Mouse (Mus musculus) 3134 (cell line): ENCODE measurements around the gene Csrnp2.

ENCODE experiments used
- DNase-seq: peaks from one replicate; pipeline ENCODE4 v3.0.0-alpha.2; 2011; ENCODE audit warnings: low spot score; ENCODE audit not compliant: insufficient read length; ENCODE audit errors: extremely low read depth

Gene Csrnp2

DNA sequence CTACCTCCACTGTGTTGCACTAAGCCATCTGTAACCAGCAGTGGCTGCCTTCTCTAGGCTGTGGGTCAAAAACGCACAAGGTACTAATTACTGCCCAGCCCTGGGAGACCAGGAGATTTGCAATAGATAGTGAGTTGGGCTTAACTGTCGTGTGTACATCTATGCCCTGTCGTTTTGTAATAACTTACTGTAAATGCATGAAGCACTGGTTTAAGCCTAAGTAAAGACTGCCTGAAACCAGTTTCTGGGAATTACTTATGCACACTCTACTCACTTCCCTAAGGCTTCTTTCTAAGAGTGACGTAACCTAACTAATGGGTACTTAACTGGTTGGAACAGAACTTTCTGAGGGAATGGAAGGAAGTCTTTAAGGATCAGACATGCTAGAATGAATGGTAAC is 16.4 kb downstream of the Csrnp2 start:
- no peak for DNase-seq

DNA sequence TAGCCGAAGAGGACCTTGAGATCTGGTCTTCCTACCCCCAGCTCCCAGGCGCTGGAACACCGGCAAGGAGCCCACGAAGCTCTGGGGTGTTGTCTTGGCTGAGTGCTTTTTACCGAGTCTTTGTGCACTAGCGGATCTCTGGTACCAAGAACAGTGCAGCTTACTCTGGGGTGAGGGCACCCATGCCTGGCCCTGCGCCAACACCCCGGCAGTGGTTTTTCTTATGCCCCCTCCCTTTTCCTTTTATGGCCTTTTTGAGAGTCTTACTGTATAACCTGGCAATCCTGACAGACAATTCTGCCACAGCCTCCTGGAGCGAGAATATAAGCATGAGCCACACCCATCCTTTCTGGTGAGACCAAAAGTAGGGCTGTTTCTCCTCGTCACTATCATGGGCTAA is 16.9 kb downstream of the Csrnp2 start:
- no peak for DNase-seq

DNA sequence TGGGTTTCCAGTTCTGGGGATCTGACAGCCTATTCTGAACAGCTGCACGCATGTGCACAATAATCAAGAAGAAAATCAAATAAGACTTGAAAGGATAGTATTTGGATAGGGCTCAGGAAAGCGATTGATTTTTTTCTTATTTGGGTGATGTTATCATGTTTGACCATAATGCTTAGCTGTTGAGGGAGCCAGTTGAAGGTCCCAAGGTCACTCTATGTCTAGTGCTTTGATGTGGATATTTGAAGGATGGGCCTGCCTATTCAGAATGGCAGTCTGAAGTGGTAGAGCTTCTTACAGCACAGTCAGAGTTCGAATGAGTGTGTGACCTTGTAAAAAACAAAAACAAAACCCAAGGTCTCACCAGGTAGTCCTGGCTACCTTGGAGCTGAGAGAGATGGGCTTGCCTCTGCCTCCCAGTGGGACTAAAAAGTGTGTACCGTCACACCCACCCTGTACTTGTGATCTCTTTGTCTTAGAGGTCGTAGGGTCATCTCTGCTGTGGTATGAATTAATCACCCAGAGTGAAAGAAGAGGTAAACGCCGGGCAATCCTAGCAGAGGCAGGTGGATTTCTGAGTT is 21.3 kb downstream of the Csrnp2 start:
- no peak for DNase-seq

DNA sequence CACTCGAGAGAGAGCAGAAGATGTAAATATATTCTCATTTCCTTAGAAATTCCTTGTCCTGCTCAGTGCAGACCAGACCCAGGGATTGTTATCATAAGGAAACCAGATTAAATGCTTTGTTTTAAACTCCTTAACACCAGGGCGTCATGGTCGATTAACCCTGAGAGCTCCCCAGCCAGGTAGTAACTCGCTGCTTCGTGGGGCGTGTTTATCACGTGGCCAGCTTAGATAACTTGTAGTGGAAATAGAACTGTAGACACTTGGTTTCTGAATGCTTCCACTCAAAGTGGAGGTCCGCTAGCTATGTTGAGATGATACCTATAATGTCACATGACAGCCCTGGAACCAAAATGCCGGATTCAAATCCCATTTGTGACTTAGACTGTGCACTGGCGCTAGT is 25.3 kb downstream of the Csrnp2 start:
- DNase-seq = no peak

DNA sequence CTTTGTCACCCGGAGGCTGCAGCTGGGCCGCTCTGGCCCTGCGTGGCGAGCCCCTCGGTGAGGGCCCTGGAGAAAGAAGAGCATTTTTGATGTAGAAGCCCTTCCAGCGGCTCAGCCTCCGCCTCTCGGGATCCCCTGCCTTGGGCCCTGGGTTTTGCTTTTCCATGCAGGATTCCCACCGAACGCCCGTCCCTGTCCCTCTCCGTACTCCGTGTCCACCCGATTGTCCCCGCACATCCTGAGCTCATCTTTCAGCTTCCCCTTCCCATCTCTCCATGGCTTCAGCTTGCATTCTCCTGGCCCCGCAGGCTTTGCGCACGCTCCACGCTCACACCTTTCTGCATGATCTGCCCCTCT is 26.1 kb downstream of the Csrnp2 start:
- DNase-seq = no peak

DNA sequence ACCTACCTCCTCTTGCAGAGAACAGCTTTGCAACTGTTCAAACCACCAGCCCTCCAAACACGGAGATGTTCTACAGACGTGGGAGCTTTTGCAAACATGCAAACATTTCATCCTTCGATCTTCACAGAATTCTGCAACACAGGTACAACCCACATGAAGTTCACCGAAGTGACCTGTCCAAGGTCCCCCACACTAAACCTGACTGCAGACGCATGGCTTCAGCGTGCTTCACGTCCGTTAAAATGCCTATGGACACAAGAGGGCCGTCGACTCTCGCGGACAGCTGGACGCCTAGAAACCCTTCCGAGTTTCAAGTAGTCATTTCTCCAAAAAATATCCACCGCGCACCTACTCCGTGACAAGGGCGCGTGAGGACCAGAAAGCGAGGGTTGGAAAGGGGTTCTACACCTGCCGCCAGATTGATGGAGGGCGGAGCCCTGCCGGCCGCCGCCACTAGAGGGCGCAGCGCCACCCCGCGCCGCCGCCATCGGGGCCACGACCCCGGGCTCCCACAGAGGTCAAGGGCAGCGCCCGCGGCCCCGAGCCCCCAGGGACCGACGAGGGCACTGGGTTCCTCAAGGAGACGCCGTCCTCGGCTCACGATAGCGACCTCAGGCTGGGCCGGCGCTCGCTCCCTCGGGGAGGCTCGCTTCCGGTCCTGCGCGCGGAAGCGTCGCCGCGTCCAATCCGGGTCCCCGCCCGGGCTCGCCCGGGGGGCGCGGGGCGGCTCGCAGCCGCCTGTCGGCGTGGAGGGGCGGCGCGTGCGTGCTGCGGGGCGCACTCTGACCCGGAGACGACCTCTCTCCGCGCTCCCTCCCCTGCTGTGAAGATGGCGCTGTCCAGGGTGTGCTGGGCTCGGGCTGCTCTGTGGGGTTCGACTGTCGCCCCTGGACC is 26.7 kb downstream of the Csrnp2 start, which contains the start of gene Letmd1:
Gene Letmd1, plus strand, starts transcription at position 729 of the 894 bp plus-strand sequence.
- DNase-seq = peak; percentile 76

DNA sequence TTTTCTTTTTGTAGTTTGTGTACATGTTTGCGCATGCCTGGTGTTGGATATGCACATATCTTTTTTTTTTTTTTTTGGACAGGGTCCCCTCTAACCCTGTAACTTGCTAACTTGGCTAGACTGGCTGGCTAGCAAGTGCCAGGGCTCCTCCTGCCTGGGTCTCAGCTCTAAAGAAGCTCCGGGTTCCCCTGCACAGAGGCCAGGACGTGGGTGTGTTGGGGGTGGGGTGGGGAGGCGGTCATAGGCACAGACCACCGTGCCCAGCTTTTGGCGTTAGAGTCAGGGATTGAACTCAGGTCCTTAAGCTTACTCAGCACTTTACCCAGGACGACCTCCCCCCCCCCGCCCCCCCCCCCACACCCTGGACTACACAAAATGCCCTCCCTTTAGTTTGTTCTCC is 27.6 kb downstream of the Csrnp2 start:
- no peak for DNase-seq

DNA sequence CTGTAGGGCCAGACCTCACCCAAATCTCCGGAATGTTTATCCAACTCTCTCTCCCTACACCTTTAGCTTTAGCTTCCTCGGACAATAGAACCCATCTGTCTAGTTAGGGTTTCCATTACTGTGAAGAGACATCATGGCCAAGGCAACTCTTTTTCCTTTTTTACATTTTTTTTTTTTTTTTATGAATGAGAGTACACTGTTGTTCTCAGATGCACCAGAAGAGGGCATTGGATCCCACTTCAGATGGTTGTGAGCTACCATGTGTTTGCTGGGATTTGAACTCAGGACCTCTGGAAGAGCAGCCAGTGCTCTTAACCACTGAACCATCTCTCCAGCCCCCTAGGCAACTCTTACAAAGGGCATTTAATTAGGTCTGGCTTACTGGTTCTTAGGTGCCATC is 29.9 kb downstream of the Csrnp2 start:
- DNase-seq = no peak

DNA sequence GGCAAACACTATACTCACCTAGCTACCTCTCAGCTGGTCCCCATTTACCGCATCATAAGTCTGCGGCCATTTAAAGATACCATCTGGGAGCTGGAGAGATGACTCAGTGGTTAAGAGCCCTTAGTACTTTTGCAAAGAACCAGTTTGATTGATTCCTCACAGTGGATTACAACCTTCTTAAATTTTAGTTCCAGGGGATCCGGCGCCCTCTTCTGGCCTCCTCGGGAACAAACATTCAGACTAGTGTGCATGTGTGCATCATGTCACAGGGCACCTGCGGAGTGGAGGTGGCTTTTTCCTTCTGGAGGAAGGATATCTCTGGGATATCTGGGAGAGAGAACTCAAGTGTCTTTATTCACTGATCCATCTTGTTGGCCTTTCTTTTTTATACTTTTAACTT is 31.6 kb downstream of the Csrnp2 start:
- DNase-seq = no peak

DNA sequence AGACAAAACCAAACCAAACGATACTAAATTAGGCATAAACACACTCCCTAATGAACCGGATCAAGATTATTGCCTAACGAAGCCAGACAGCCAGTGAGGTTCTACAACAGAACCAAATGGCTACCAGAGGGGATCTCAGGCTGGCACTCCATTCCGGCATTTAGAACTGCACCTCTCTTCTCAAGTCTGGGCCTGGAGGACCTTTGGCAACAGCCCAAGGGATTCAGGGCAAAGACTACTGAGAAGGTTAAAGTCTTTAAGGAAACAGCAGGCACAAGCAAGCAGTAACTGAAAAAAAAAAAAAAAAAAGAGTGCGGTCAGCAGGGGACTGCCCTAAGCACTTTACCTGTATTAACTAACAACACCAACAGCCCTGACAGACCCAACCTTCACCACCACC is 33.2 kb downstream of the Csrnp2 start:
- no peak for DNase-seq

DNA sequence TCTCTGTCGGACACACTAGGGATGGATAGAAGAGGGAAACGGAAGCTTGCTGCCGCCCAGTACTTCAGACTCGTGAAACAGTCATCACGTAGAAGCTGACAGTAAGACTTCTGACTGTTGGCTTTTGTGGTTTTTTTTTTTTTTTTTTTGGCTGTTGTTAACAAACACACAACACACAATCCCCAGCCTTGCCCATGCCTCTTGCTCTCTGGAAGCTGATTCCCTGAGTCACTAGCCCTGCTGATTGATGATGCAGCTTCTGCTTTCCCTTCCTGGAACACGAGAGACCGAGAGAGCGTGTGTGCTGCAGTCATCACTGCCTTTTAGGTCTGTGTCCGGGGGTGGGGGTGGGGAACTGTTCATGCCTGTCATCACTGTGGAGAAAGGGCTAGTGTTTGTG is 33.6 kb downstream of the Csrnp2 start:
- no peak for DNase-seq

DNA sequence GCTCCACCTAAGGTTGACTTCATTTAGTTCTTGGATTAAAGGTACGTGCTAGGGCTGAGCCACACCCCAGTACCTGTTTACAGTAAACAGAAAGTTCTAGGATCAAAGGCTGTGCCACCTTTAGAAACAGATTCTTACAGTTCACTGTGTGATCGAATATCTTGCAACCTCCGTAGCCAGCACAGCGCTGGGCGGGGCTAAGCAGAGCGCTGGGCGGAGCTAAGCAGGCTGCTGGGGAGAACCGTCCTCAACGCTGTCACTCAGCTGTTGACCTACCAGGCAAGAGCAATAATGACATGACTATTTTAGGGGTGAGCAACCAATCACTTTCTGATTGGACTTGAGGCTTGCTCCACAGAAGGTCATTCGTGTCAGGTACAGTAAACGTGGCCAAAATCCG is 34.3 kb downstream of the Csrnp2 start:
- no peak for DNase-seq

DNA sequence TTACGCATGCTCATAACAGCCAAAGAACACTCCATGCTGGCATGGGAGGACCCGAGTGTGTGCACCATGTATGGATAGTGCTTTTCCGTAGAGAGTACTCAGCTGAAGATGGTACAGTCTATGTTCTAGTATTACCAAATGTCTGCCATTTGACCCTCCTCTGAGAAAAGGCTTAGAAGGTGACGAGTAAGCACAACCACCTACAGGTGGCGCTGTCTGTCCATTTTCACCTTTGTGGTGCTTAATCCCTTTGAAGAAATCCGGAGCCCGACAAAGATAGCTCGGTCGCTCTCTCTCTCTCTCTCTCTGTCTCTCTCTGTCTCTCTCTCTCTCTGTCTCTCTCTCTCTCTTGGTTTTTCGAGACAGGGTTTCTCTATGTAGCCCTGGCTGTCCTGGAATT is 37.2 kb downstream of the Csrnp2 start:
- no peak for DNase-seq

DNA sequence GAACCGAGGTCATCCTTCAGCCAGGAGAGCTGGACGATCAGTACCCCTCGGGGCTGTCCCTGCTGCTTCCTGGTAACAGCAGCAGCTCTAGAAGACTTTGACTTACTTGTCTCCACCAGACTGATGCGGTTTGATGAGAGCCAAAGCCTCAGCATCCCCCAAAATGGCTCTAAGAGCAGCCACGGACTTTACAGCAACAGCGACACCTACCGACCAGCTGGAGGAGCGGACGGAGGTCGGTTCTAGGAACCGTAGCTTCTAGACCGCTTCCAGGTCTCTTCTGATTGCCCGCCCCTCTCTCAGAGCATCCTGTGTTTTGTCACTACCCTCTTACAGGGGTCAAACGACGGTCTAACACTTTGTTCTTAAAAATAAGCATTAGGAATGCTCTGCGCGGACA is 37.9 kb downstream of the Csrnp2 start:
- DNase-seq = no peak

DNA sequence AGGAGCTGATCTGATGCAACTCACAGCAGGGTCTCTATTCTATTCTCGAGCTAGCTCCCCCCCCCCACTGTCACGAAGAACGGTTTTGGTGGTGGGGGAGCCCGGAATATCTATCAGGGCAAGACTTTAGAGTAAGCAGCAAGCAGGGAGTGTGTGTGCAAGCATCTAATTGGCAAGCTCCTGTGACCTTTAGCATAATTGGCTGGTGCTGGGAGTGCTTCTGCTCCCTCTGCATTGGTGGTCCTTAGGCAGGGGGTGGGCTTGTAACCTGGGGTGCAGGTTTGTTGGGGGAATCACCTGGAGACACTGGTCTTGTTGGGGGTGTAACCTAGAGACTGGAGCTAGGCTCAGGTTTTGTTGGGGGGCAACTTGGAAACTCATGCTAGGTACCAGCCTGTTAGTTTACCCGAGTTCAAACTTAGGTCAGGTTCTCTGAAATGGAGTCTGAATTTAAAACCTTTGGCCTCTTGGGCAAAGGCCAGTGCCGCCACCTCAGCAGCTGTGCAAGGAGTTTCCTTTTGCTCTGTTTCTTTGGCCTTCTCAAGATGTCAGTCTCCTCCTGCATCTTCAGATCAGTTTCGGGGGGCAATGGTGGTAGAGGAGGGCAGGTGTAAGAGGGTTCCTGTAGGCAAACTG is 38.8 kb downstream of the Csrnp2 start:
- no peak for DNase-seq

DNA sequence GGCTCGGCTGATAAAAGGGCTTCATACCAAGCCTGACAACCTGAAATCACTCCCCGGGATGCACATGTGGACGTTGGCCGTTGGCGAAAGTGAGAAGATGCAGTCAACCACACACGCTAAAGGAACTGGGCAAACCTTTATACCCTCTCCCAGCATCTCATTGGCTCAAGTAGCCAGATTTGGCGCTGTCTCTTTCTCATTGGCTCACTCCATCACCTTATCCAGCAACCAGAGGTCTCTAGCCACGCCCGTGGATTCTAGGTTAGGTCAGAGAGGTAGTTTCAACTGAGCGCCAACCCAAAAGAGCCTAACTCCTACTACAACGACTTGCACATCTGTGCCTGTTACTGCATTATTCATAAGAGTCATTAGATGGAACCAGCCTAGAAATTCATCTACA is 42.8 kb downstream of the Csrnp2 start:
- DNase-seq = no peak

DNA sequence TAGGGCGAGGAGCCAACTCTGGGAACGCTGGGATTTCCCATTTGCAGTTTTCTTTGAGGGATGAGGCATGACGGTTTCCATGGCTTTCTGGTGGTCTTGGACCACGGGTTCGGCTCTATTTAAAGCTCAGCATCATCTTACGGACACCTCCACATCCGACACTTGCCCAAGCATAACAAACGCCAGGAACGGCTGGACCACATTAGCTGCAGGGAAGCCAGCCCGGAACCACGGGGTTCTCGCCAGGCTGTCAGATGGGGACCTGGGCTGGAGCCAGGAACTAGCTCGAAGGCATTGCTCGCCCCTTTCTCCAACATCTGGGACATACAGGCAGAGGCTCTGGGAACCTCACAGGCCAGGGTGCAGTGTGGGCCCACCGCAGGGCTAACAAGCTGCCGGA is 44.0 kb downstream of the Csrnp2 start:
- peak; percentile 57 for DNase-seq

DNA sequence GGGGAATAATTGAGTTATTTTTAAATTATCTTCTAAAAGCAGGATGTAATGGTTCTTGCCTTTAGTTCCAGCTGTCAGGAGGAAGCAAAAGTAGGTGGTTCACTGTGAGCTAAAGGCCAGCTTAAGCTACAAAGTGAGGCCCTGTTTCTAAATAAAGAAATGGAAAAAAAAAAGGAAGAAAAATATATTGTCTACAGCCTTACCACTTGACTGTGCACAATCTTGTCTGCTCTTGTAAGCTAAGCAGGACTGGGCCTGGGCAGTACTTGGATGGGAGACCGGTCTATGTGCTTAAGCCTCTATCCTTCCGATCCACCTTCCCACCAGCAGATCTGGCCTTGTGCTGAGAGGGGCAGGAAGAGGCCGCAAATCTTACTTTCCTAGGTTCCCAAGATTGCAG is 45.8 kb downstream of the Csrnp2 start:
- DNase-seq = no peak

DNA sequence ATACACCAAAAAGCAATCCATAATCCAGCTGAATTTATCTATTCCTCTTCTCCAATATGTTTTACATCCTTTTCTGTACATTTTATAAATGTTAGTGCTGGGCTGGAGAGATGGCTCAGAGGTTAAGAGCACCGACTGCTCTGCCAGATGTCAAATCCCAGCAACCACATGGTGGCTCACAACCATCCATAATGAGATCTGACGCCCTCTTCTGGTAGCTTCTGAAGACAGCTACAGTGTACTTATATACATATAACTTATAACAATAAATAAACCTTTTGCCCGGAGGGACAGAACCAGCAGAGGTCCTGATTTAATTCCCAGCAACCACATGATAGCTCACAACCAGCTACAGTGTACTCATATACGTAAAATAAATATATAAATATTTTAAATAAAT is 46.7 kb downstream of the Csrnp2 start:
- no peak for DNase-seq

DNA sequence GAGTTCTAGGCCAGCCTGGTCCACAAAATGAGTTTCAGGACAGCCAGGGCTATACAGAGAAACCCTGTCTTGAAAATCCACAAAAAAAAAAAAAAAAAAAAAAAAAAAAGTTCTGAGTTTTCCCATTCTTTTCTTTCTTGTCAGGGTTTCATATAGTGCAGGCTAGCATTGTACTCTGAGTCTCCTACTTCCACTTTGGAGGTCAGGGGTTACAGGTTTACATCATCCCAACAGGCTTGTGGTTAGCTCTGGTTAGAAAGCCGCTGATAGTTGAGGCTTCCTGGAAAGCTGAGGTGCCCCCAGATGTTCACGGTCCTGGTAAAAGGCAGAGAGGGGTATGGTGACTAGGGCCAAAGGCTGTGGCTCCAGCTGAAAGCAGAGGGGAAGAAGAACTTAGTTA is 48.4 kb downstream of the Csrnp2 start:
- no peak for DNase-seq

DNA sequence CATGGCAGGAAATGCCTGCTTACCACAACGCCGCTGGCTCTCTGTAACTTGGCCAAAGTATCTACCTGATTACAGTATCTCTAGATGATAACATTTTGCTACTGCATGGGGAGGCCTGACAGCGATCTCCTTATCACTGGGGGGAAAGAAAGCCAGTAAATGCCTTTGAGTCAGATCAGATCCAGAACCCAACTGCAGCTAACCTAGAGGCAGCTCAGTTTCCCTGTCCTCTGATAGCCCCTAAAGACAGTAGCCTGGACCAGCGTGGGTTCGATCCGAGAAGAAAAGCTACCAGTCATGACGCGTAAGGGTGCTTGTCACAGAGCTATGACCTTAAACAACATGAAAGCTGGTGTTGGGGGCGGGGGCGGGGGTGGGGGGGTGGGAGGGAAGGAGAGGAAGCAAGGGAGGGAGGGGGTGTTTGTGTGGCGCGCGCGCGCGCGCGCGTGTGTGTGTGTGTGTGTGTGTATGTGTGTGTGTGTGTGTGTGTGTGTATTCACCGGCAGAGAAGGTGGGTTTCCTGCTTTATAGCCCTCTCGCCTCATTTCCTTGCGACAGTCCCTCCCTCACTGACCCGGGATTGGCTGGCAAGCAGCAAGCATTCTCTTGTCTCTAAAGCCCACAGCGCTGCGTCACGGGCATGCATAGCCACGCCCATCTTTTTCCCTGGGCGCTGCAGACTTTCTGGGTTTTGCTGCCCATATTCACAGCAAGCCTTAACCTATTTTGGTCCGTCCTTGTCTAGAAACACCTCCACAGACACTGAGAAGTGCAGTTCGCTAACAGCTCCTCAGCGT is 52.0 kb downstream of the Csrnp2 start:
- no peak for DNase-seq
